Mouse (Mus musculus) embryonic facial prominence, embryonic 13.5 days (tissue): Measurements from ENCODE around the gene Ankrd9. TPM values are rescaled to one million over a fixed set of nuclear protein-coding genes. Genes with fewer than 3 reads are reported as not detected.

Experiments used
- ATAC-seq: fragments of 200-750 bp; cut with Nextera tagmentation; 2 replicates; pipeline ENCODE4 v1.8.0; 2017; ENCODE audit warnings: low read depth; ENCODE audit not compliant: insufficient number of reproducible peaks, insufficient read depth, low FRiP score, low TSS enrichment
- H3K27ac ChIP-seq: fragments of 300-500 bp; sonication (generic); 2 replicates; pipeline ENCODE4 v1.5.1; 2015; ENCODE audit warnings: moderate library complexity, mild to moderate bottlenecking, inconsistent platforms
- H3K27me3 ChIP-seq: fragments of 300-500 bp; sonication (generic); 2 replicates; pipeline ENCODE4 v1.6.1; 2015; ENCODE audit warnings: mild to moderate bottlenecking, inconsistent platforms
- H3K36me3 ChIP-seq: fragments of 300-500 bp; sonication (generic); 2 replicates; pipeline ENCODE4 v1.6.1; 2015; ENCODE audit warnings: mild to moderate bottlenecking, inconsistent platforms
- H3K4me1 ChIP-seq: fragments of 300-500 bp; sonication (generic); 2 replicates; pipeline ENCODE4 v1.6.1; 2015; ENCODE audit warnings: inconsistent platforms
- H3K4me2 ChIP-seq: fragments of 300-500 bp; sonication (generic); 2 replicates; pipeline ENCODE4 v1.6.1; 2015; ENCODE audit warnings: moderate library complexity, mild to moderate bottlenecking, inconsistent platforms
- H3K4me3 ChIP-seq: fragments of 300-500 bp; sonication (generic); 2 replicates; pipeline ENCODE4 v1.5.1; 2015; ENCODE audit warnings: mild to moderate bottlenecking, inconsistent platforms
- H3K9ac ChIP-seq: fragments of 300-500 bp; sonication (generic); 2 replicates; pipeline ENCODE4 v1.6.1; 2015; ENCODE audit warnings: mild to moderate bottlenecking, inconsistent platforms
- H3K9me3 ChIP-seq: fragments of 300-500 bp; sonication (generic); 2 replicates; pipeline ENCODE4 v1.6.1; 2016; ENCODE audit warnings: inconsistent platforms
- WGBS: fragments of 180-500 bp; shearing (Covaris S2); methylation state at CpG from one replicate; pipeline ENCODE4 v1.1.7; 2015; ENCODE audit warnings: mixed read lengths; 5-methylcytosine and 5-hydroxymethylcytosine counted together
- polyA plus RNA-seq: library from polyadenylated mRNA; unstranded; fragments of >200 nt; fragmentation: Nextera tagmentation; extraction: Ambion mirVana; gene quantifications from 2 replicates; pipeline ENCODE4 v1.2.1, GENCODE M21; 2015

The Ankrd9 gene
- polyA plus RNA-seq, 1 experiment from 2014 or later: 16.4 TPM

DNA sequence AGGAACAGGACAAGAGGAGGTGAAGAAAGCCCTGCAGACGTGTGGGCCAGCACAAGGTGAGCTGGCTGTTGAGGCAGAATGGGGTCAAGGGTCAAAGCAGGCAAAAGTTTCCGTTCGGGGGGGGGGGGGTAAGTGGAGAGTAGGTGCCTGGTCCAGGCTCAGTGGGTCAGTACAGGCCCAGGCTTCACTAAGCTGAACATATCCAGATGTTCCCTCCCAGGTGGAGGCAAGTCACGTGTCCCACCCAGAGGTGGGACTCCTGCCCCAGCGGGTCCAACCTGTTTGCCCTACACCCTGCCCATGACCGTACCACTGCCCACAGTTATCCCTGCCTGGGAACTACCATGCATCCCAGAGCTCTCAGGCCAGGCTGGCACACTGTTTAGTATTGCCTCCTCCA, 27.0 kb upstream of the Ankrd9 start:
- 60% methylated on average over 6 of the region's 6 CpGs for WGBS
- H3K4me2 ChIP-seq: no peak overlapping the region
- no peak overlapping the region for H3K9ac ChIP-seq
- H3K4me3 ChIP-seq: no peak overlapping the region
- no peaks in the 10 kb centered on the region for H3K9me3 ChIP-seq
- no peak for ATAC-seq
- no peaks in the 10 kb centered on the region for H3K27me3 ChIP-seq
- no peak overlapping the region; the same call in 1 of the 2 replicates for H3K27ac ChIP-seq
- H3K4me1 ChIP-seq: peaks cover 36% of the 10 kb centered on the region
- H3K36me3 ChIP-seq: no peaks in the 10 kb centered on the region

GRCm38 (mm10) chr12:111004142-111004541, 25.3 kb upstream of the Ankrd9 start:
- Histone ChIP-seq H3K27me3 (no peaks in the 10 kb centered on the region), H3K4me3 (no peak overlapping the region), H3K4me1 (peaks cover 29% of the 10 kb centered on the region), H3K27ac (no peak overlapping the region), H3K9me3 (no peaks in the 10 kb centered on the region), H3K36me3 (no peaks in the 10 kb centered on the region), H3K9ac (no peak overlapping the region), H3K4me2 (no peak overlapping the region)
- 73% methylated on average over 9 of the region's 9 CpGs for WGBS
- no peak for ATAC-seq

- Histone ChIP-seq H3K4me1 (peaks cover 5% of the 10 kb centered on the region; the same call in 1 of the 2 replicates), H3K9ac (no peak overlapping the region), H3K4me2 (no peak overlapping the region), H3K4me3 (no peak overlapping the region), H3K9me3 (peaks cover 12% of the 10 kb centered on the region; the same call in 1 of the 2 replicates), H3K27ac (no peak overlapping the region), H3K27me3 (no peaks in the 10 kb centered on the region), H3K36me3 (no peaks in the 10 kb centered on the region)
- no peak for ATAC-seq
- WGBS: 92% methylated on average over 7 of the region's 7 CpGs
These were observed 22.1 kb upstream of the Ankrd9 start for GRCm38 (mm10) chr12:111000956-111001355.

GRCm38 (mm10) chr12:110999820-111000219, 21.0 kb upstream of the Ankrd9 start:
- no peak overlapping the region for H3K9ac ChIP-seq
- no peak for ATAC-seq
- 84% methylated on average over 2 of the region's 2 CpGs for WGBS
- no peaks in the 10 kb centered on the region for H3K36me3 ChIP-seq
- no peak overlapping the region for H3K4me3 ChIP-seq
- H3K4me2 ChIP-seq: no peak overlapping the region
- peaks cover 12% of the 10 kb centered on the region; the same call in 1 of the 2 replicates for H3K9me3 ChIP-seq
- H3K4me1 ChIP-seq: no peaks in the 10 kb centered on the region
- H3K27ac ChIP-seq: no peak overlapping the region
- no peaks in the 10 kb centered on the region for H3K27me3 ChIP-seq

DNA sequence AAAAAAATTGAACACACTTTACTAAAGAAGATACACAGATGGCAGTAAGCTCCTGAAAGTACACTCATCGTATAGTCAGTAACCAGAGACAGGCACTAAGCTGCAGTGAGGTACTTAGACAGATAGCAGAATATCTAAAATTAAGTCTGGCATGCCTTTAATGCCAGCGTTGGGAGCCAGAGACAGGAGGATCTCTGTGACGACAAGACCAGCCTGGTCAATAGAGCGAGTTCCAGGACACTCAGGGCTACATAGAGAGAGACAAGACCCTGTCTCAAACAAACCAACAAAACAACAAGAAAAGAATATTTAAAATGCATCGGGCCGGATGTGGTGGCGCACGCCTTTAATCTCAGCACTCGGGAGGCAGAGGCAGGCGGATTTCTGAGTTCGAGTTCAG, 19.3 kb upstream of the Ankrd9 start:
- Histone ChIP-seq H3K9me3 (peaks cover 12% of the 10 kb centered on the region; the same call in 1 of the 2 replicates), H3K4me3 (no peak overlapping the region), H3K9ac (no peak overlapping the region), H3K36me3 (no peaks in the 10 kb centered on the region), H3K27me3 (no peaks in the 10 kb centered on the region), H3K4me1 (no peaks in the 10 kb centered on the region), H3K27ac (no peak overlapping the region), H3K4me2 (no peak overlapping the region)
- WGBS: 95% methylated on average over 11 of the region's 11 CpGs
- ATAC-seq: no peak

- 38% methylated on average over 12 of the region's 12 CpGs for WGBS
- no peak overlapping the region for H3K4me2 ChIP-seq
- ATAC-seq: no peak
- H3K9ac ChIP-seq: no peak overlapping the region
- H3K4me3 ChIP-seq: no peak overlapping the region
- H3K4me1 ChIP-seq: peaks cover 7% of the 10 kb centered on the region; the same call in 1 of the 2 replicates
- H3K27me3 ChIP-seq: no peaks in the 10 kb centered on the region
- no peak overlapping the region for H3K27ac ChIP-seq
- no peaks in the 10 kb centered on the region for H3K36me3 ChIP-seq
- H3K9me3 ChIP-seq: peaks cover 12% of the 10 kb centered on the region; the same call in 1 of the 2 replicates
These were observed 15.8 kb upstream of the Ankrd9 start for GRCm38 (mm10) chr12:110994666-110995065.

- Histone ChIP-seq H3K27me3 (no peaks in the 10 kb centered on the region), H3K36me3 (no peaks in the 10 kb centered on the region), H3K4me3 (no peak overlapping the region), H3K4me2 (no peak overlapping the region), H3K4me1 (peaks cover 7% of the 10 kb centered on the region; the same call in 1 of the 2 replicates), H3K9me3 (0 out of 2 replicates have a peak, but pooled peaks cover 7% of the 10 kb centered on the region), H3K27ac (no peak overlapping the region), H3K9ac (peak overlapping the region; percentile 74; the same call in 1 of the 2 replicates)
- WGBS: 82% methylated on average over 3 of the region's 3 CpGs
- ATAC-seq: no peak
These were observed 14.4 kb upstream of the Ankrd9 start for GRCm38 (mm10) chr12:110993226-110993625.

DNA sequence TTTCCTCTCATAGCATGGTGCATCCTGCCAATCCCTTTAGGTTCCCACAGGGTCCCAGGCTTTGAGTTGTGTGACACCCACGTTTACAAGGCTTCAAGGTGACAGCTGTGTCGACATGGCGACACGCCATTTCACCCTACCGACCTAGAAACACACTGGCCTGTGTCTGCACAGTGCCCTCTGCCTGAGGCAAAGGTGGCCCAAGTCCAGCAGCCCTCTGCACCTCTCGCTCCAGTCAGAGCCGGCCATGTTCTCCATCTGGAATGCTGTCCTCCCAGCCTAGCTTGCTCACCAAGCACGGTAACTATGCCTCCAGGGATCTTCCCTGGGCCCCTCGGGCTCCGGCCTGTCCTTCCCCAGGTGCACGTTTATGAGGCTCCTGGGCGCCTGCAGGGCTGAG, 13.9 kb upstream of the Ankrd9 start:
- Histone ChIP-seq H3K27me3 (no peaks in the 10 kb centered on the region), H3K9me3 (0 out of 2 replicates have a peak, but pooled peaks cover 3% of the 10 kb centered on the region), H3K27ac (no peak overlapping the region), H3K4me3 (peak overlapping the region; percentile 58), H3K36me3 (no peaks in the 10 kb centered on the region), H3K4me1 (peaks cover 7% of the 10 kb centered on the region; the same call in 1 of the 2 replicates), H3K4me2 (peak overlapping the region; percentile 67), H3K9ac (peak overlapping the region; percentile 74; the same call in 1 of the 2 replicates)
- WGBS: 72% methylated on average over 12 of the region's 12 CpGs
- no peak for ATAC-seq

GRCm38 (mm10) chr12:110992128-110992553, 13.3 kb upstream of the Ankrd9 start:
- Histone ChIP-seq H3K36me3 (no peaks in the 10 kb centered on the region), H3K4me3 (peak overlapping the region; percentile 58), H3K4me2 (peak overlapping the region; percentile 67), H3K4me1 (peaks cover 7% of the 10 kb centered on the region; the same call in 1 of the 2 replicates), H3K9ac (peak overlapping the region; percentile 74), H3K27me3 (no peaks in the 10 kb centered on the region), H3K9me3 (no peaks in the 10 kb centered on the region), H3K27ac (peak overlapping the region; percentile 69)
- ATAC-seq: peak; percentile 85
- WGBS: 0% methylated on average over 24 of the region's 24 CpGs

DNA sequence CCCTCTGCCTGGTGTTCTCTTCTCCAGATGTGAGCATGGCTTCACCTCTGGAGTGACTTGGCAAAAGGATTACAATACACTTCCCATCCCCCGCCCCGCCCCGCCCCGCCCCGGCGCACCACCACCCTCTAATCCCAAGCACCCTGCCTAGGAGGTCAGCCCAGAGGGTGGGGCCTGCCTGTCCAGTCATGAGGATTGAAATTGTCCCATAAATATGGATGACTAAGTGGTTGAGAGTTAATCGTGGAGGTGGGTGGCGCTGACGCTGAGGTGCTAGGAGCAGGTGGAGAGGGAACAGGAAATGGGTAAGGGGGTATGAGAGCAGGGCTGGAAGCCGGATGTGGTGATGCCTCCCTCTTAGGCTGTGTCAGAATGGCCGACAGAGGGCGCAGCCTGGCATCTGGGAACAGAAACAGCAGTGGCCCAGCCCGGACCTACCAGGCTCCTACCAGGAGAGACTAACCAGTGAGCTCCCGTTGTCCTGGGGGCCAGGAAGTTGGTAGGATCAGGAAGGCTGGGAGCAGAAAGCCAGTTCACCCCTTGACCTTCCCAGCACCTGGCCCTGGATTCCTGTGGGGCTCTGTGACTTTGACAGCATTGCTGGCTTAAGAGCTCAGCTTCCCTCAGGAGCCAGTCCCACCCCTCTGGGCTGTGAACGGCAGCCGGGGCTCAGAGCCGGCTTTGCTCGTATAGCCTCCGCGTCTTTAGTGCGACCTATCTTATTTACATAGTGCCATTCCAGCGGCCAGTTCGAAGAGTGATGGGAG, 12.7 kb upstream of the Ankrd9 start:
- Histone ChIP-seq H3K4me3 (peak overlapping the region; percentile 58), H3K27me3 (no peaks in the 10 kb centered on the region), H3K27ac (peak overlapping the region; percentile 69), H3K4me1 (peaks cover 7% of the 10 kb centered on the region; the same call in 1 of the 2 replicates), H3K36me3 (no peaks in the 10 kb centered on the region), H3K9ac (peak overlapping the region; percentile 74), H3K9me3 (no peaks in the 10 kb centered on the region), H3K4me2 (peak overlapping the region; percentile 67)
- WGBS: 4% methylated on average over 23 of the region's 23 CpGs
- ATAC-seq: peak; percentile 78

- no peak overlapping the region for H3K4me2 ChIP-seq
- no peak for ATAC-seq
- peaks cover 7% of the 10 kb centered on the region; the same call in 1 of the 2 replicates for H3K4me1 ChIP-seq
- H3K27me3 ChIP-seq: no peaks in the 10 kb centered on the region
- no peaks in the 10 kb centered on the region for H3K36me3 ChIP-seq
- 93% methylated on average over 7 of the region's 7 CpGs for WGBS
- no peak overlapping the region for H3K4me3 ChIP-seq
- no peaks in the 10 kb centered on the region for H3K9me3 ChIP-seq
- no peak overlapping the region for H3K27ac ChIP-seq
- H3K9ac ChIP-seq: no peak overlapping the region
These were observed 11.7 kb upstream of the Ankrd9 start for GRCm38 (mm10) chr12:110990500-110990899.

DNA sequence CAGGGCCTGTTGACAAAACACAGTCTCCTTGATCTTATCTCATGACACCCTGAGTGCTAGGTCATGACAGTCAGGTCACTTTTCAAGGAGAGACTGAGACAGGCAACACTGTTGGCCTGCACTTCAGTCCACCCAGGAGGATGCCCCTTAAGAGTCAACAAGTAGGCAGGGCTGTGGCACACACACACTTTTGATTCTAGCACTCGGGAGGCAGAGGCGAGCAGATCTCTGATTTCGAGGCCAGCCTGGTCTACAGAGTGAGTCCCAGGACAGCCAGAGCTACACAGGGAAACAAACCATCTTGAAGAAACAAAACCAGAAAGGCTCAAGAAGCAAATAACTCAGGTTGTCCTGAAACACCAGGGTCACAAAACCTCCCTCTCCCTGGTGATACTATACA, 10.6 kb upstream of the Ankrd9 start:
- Histone ChIP-seq H3K36me3 (no peaks in the 10 kb centered on the region), H3K9me3 (no peaks in the 10 kb centered on the region), H3K4me3 (no peak overlapping the region), H3K27me3 (no peaks in the 10 kb centered on the region), H3K4me2 (no peak overlapping the region), H3K4me1 (peaks cover 7% of the 10 kb centered on the region; the same call in 1 of the 2 replicates), H3K27ac (no peak overlapping the region), H3K9ac (no peak overlapping the region)
- 85% methylated on average over 3 of the region's 3 CpGs for WGBS
- ATAC-seq: no peak
